In the genomic region with DNA sequence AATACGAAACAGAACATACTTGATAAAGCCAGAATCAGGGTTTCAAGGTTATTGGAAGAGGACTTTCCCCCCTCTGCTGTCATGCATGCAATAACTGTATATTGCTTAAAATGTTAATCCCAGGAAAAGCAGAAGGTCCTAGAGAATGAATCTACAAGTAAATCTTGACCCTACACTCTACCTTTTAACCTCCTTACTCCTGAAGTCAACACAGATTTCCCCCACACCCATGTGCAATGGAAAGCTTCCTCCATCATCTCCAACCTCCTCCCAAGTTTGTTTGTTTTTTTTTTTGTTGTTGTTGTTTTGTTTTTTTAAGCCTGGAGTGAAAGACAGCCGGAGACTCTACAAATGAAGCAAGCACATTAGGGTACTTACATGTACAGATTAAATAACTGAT, we compare ENCODE assay signal across 39 mouse cellular contexts. TPM values are rescaled to one million over a fixed set of nuclear protein-coding genes. Genes with fewer than 3 reads are reported as not detected.
DNase-seq lines count a peak whose midpoint lies in the region; ATAC-seq and TF ChIP-seq lines count a peak whose summit lies in the region.
"Had no signal": no experiment of that assay in that cellular context is flagged by ENCODE, and none has a peak within 500 bp of the region (broad histone marks: within the 10 kb centered on the region; RNA-seq: fewer than 3 reads in every experiment).

No protein-coding gene starts in this region.

- DNase-seq in liver, adult 2 months (ENCODE audit: extremely low read depth, low read depth, low spot score) = peak; percentile 48
- DNase-seq in liver, embryonic 11.5 days (ENCODE audit: low spot score) = no peak
- no peak for DNase-seq in embryonic facial prominence, embryonic 14.5 days (ENCODE audit: low spot score)
- no peak for DNase-seq in layer of hippocampus, postnatal 36 days
- no peak for DNase-seq in thymus, postnatal 25 days
- DNase-seq in natural killer cell, adult 2 months (ENCODE audit: low spot score in 2 of 2) = no peak
- DNase-seq: adrenal gland, postnatal 14 days; cerebellum, adult 11 months; cerebellum, adult 9-10 months; cerebellum, postnatal 36 days; forebrain, postnatal 0 days; heart, postnatal 10 days; kidney, adult 8-10 months; liver, embryonic 13.5 days; lung, adult 18-20 months; thymus, adult 18-20 months; thymus, postnatal 4 days had no signal

- H3K4me1 ChIP-seq in liver, adult 2 months (ENCODE audit: control insufficient read depth, insufficient read depth, low read length) = no peaks in the 10 kb centered on the region; the same call in 1 of the 2 replicates
- H3K4me1 ChIP-seq in liver, embryonic 11.5 days (replicated peaks; ENCODE audit: control insufficient read depth, insufficient read depth, low read length) = no peaks in the 10 kb centered on the region
- H3K4me1 ChIP-seq in embryonic facial prominence, embryonic 14.5 days (ENCODE audit: control insufficient read depth, insufficient read depth, low read length) = no peaks in the 10 kb centered on the region; the same call in 1 of the 2 replicates
- no peaks in the 10 kb centered on the region; the same call in 1 of the 2 replicates for H3K4me1 ChIP-seq in intestine, postnatal 0 days (replicated peaks; ENCODE audit: control insufficient read depth, insufficient read depth, low read length)
- H3K4me1 ChIP-seq: neural tube, embryonic 13.5 days had no signal

- H3K79me2 ChIP-seq in liver, adult 2 months (ENCODE audit: control insufficient read depth, insufficient read depth, low read length) = no peaks in the 10 kb centered on the region; the same call in 1 of the 2 replicates

- ATAC-seq in liver, embryonic 11.5 days (replicated peaks; ENCODE audit: low FRiP score) = no peak
- no peak for ATAC-seq in embryonic facial prominence, embryonic 14.5 days (ENCODE audit: low read depth)
- no peak for ATAC-seq in intestine, postnatal 0 days
- ATAC-seq: forebrain, postnatal 0 days; inflammation-experienced regulatory T-cells, adult 6 months; lung, postnatal 0 days; midbrain, embryonic 16.5 days had no signal

- no peak overlapping the region for H3K4me3 ChIP-seq in liver, adult 2 months (ENCODE audit: insufficient read depth, low read depth, low read length)
- no peak overlapping the region for H3K4me3 ChIP-seq in liver, embryonic 11.5 days (ENCODE audit: low read depth, low read length)
- peak overlapping the region; percentile 14; the same call in 1 of the 2 replicates for H3K4me3 ChIP-seq in embryonic facial prominence, embryonic 14.5 days (ENCODE audit: low read depth, low read length)
- peak overlapping the region; percentile 36 for H3K4me3 ChIP-seq in intestine, postnatal 0 days (ENCODE audit: low read depth, low read length)
- H3K4me3 ChIP-seq: embryonic facial prominence, embryonic 12.5 days; forebrain, embryonic 12.5 days; heart, embryonic 13.5 days; left cerebral cortex, adult 2 months; limb, embryonic 13.5 days; liver, embryonic 13.5 days; neural tube, embryonic 13.5 days; stomach, embryonic 15.5 days had no signal

- 51% methylated on average over 2 of the region's 2 CpGs for WGBS in liver, adult 2 months
- WGBS in liver, embryonic 11.5 days = 81% methylated on average over 2 of the region's 2 CpGs
- 65% methylated on average over 2 of the region's 2 CpGs for WGBS in embryonic facial prominence, embryonic 14.5 days
- 50% methylated on average over 2 of the region's 2 CpGs for WGBS in intestine, postnatal 0 days

- no peak for TF ChIP-seq POLR2A in liver, adult 2 months (IDR thresholded peaks at IDR 0.05; ENCODE audit: extremely low read depth, insufficient read depth, low read length)

- H3K9ac ChIP-seq in liver, adult 2 months (ENCODE audit: low read depth, low read length) = no peak overlapping the region
- no peak overlapping the region for H3K9ac ChIP-seq in liver, embryonic 11.5 days (ENCODE audit: low read depth, low read length)
- H3K9ac ChIP-seq in embryonic facial prominence, embryonic 14.5 days (ENCODE audit: low read depth, low read length) = no peak overlapping the region
- H3K9ac ChIP-seq in intestine, postnatal 0 days (ENCODE audit: low read depth, low read length) = no peak overlapping the region
- H3K9ac ChIP-seq: embryonic facial prominence, embryonic 12.5 days; forebrain, embryonic 12.5 days; forebrain, postnatal 0 days; heart, embryonic 13.5 days; hindbrain, embryonic 14.5 days; limb, embryonic 13.5 days; liver, embryonic 13.5 days; neural tube, embryonic 13.5 days; stomach, embryonic 15.5 days had no signal

- no peaks in the 10 kb centered on the region for H3K9me3 ChIP-seq in liver, embryonic 11.5 days (ENCODE audit: control insufficient read depth, low read length)
- H3K9me3 ChIP-seq in embryonic facial prominence, embryonic 14.5 days (ENCODE audit: control insufficient read depth, low read length) = no peaks in the 10 kb centered on the region
- H3K9me3 ChIP-seq in intestine, postnatal 0 days (ENCODE audit: control insufficient read depth) = no peaks in the 10 kb centered on the region
- H3K9me3 ChIP-seq: embryonic facial prominence, embryonic 12.5 days; forebrain, embryonic 12.5 days; heart, embryonic 13.5 days; limb, embryonic 13.5 days; liver, embryonic 13.5 days; neural tube, embryonic 13.5 days; stomach, embryonic 15.5 days had no signal

- no peak overlapping the region for H3K27ac ChIP-seq in liver, adult 2 months (replicated peaks; ENCODE audit: insufficient read depth, low read depth, low read length)
- H3K27ac ChIP-seq in liver, embryonic 11.5 days (ENCODE audit: low read depth, low read length) = no peak overlapping the region
- H3K27ac ChIP-seq in embryonic facial prominence, embryonic 14.5 days (replicated peaks; ENCODE audit: low read depth, low read length) = no peak overlapping the region
- H3K27ac ChIP-seq in intestine, postnatal 0 days (ENCODE audit: low read depth, low read length) = peak overlapping the region; percentile 9; the same call in 1 of the 2 replicates
- H3K27ac ChIP-seq: embryonic facial prominence, embryonic 12.5 days; forebrain, embryonic 12.5 days; heart, embryonic 13.5 days; hindbrain, embryonic 14.5 days; kidney, postnatal 0 days; left cerebral cortex, adult 2 months; limb, embryonic 13.5 days; liver, embryonic 13.5 days; macrophage; neural tube, embryonic 13.5 days; stomach, embryonic 15.5 days had no signal

- H3K27me3 ChIP-seq in liver, adult 2 months (ENCODE audit: control insufficient read depth, insufficient read depth, low read length) = peaks cover 5% of the 10 kb centered on the region; the same call in 1 of the 2 replicates
- H3K27me3 ChIP-seq in liver, embryonic 11.5 days (replicated peaks; ENCODE audit: control insufficient read depth, insufficient read depth, low read length) = peaks cover 8% of the 10 kb centered on the region
- H3K27me3 ChIP-seq in embryonic facial prominence, embryonic 14.5 days (replicated peaks; ENCODE audit: control insufficient read depth, insufficient read depth, low read length) = peaks cover 49% of the 10 kb centered on the region
- H3K27me3 ChIP-seq in intestine, postnatal 0 days (replicated peaks; ENCODE audit: control insufficient read depth, insufficient read depth, low read length) = no peaks in the 10 kb centered on the region

- no peak overlapping the region for H3K4me2 ChIP-seq in liver, embryonic 11.5 days
- peak overlapping the region; percentile 23; the same call in 1 of the 2 replicates for H3K4me2 ChIP-seq in embryonic facial prominence, embryonic 14.5 days (ENCODE audit: low read depth, low read length)
- peak overlapping the region; percentile 64 for H3K4me2 ChIP-seq in intestine, postnatal 0 days (replicated peaks; ENCODE audit: low read depth)
- H3K4me2 ChIP-seq: embryonic facial prominence, embryonic 12.5 days; forebrain, embryonic 12.5 days; heart, embryonic 13.5 days; hindbrain, embryonic 14.5 days; limb, embryonic 13.5 days; liver, embryonic 13.5 days; midbrain, embryonic 11.5 days; neural tube, embryonic 13.5 days had no signal

- no peaks in the 10 kb centered on the region for H3K36me3 ChIP-seq in liver, adult 2 months (ENCODE audit: control insufficient read depth, insufficient read depth, low read length)
- H3K36me3 ChIP-seq in liver, embryonic 11.5 days (ENCODE audit: control insufficient read depth, insufficient read depth, low read length) = no peaks in the 10 kb centered on the region
- H3K36me3 ChIP-seq in embryonic facial prominence, embryonic 14.5 days (ENCODE audit: control insufficient read depth, insufficient read depth, low read length) = no peaks in the 10 kb centered on the region
- H3K36me3 ChIP-seq in intestine, postnatal 0 days (ENCODE audit: control insufficient read depth, insufficient read depth) = no peaks in the 10 kb centered on the region
- H3K36me3 ChIP-seq: embryonic facial prominence, embryonic 12.5 days; forebrain, embryonic 12.5 days; heart, embryonic 13.5 days; limb, embryonic 13.5 days; liver, embryonic 13.5 days; neural tube, embryonic 13.5 days; stomach, embryonic 15.5 days had no signal

- no peak for TF ChIP-seq CTCF in liver, adult 2 months (IDR thresholded peaks at IDR 0.05; ENCODE audit: low read depth, low read length)
- TF ChIP-seq CTCF in intestine, postnatal 0 days (IDR thresholded peaks at IDR 0.05; ENCODE audit: low read depth) = no peak

RNA-seq across cellular contexts. Expression of a gene that starts 55.9 kb away (rescaled TPM):
- not detected in 2 replicates for total RNA-seq in liver, adult 2 months (2014; rRNA removed)
- not detected in 2 replicates for polyA plus RNA-seq in liver, adult 2 months (2012; rRNA removed)
- polyA plus RNA-seq in liver, embryonic 11.5 days (2014; fragmentation: Nextera tagmentation; extraction: Ambion mirVana) = not detected in 2 replicates
- not detected in 2 replicates for polyA plus RNA-seq in embryonic facial prominence, embryonic 14.5 days (2014; fragmentation: Nextera tagmentation; extraction: Ambion mirVana)
- polyA plus RNA-seq in intestine, postnatal 0 days (2015; fragmentation: Nextera tagmentation; extraction: Ambion mirVana) = not detected in 2 replicates
- total RNA-seq in layer of hippocampus, postnatal 36 days (2021) = not detected
- total RNA-seq: adrenal gland, postnatal 14 days; ES-E14; forebrain, postnatal 0 days; gastrocnemius, adult 8-10 months; heart, adult 8-10 months; heart, postnatal 10 days; hematopoietic stem cell, adult 5-6 weeks; left cerebral cortex, adult 2 months; left cerebral cortex, postnatal 25 days had no signal
- polyA plus RNA-seq: embryonic facial prominence, embryonic 12.5 days; forebrain, embryonic 12.5 days; forebrain, postnatal 0 days; gonadal fat pad, adult 2 months; heart, embryonic 13.5 days; hindbrain, embryonic 14.5 days; inflammation-experienced regulatory T-cells, adult 6 months; kidney, postnatal 0 days; large intestine, adult 2 months; limb, embryonic 13.5 days; liver, embryonic 13.5 days; lung, postnatal 0 days; macrophage; midbrain, embryonic 11.5 days; midbrain, embryonic 16.5 days; neural tube, embryonic 13.5 days; stomach, embryonic 15.5 days had no signal

Comparison
In these comparisons a context has a peak if more than half of its experiments do, and no peak if none do; other contexts are left out.
1. H3K4me3 ChIP-seq: peak in embryonic facial prominence, embryonic 14.5 days (single experiment) and intestine, postnatal 0 days (single experiment); none in liver, adult 2 months (single experiment) and liver, embryonic 11.5 days (single experiment).